Mouse (Mus musculus): ENCODE results near the gene Gm10643.

Gm10643 gene

GRCm38 (mm10) chr8:84038015-84038414 lies 26.9 kb downstream of the Gm10643 start:
- no peak for DNase-seq

- DNase-seq: no peak
These were observed 32.2 kb downstream of the Gm10643 start for GRCm38 (mm10) chr8:84032777-84033176.

- no peak for DNase-seq
These were observed 35.7 kb downstream of the Gm10643 start for GRCm38 (mm10) chr8:84029272-84029671.

DNA sequence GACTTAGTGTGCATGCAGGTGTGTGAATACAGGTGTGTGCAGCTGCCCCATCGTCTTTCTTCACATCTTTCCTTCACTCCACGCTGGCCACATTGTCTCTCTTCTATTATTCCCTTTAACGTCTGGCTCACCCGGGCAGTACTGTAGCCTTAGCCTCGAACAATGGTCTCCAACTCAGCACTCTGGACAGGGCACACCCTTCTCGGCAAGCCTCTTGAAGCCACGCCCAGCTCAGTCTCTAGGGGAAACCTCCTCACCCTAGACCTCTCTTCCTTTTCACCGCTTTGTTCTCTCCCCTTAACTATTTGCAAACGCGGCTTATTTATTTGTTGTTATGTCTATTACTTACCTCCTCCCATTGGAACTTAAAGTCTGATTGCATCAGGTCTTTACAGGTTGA lies 37.5 kb downstream of the Gm10643 start:
- DNase-seq: no peak

- DNase-seq: peak; percentile 32 to 43
These were observed 39.1 kb downstream of the Gm10643 start for GRCm38 (mm10) chr8:84025863-84026262.

DNA sequence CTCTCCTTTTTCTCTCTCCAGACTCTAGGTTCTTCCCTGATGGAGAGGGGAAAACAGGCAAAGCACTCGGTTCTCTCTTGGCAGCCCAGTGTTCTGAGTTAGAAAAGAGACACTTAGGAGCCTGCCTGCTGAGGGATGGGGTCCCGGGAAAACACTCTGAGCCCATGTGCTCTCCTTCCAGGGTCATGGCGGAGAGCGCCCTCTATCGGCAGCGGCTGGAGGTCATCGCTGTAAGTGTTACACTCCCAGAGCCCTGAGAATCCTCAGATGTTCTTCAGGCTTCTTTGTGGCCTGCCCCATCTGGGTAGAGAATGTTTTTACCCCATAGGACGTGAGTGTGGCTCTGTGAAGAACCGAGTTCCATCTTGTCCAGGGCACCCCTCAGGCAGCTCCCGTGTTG lies 40.8 kb downstream of the Gm10643 start:
- peak; percentile 55 to 75 for DNase-seq

DNA sequence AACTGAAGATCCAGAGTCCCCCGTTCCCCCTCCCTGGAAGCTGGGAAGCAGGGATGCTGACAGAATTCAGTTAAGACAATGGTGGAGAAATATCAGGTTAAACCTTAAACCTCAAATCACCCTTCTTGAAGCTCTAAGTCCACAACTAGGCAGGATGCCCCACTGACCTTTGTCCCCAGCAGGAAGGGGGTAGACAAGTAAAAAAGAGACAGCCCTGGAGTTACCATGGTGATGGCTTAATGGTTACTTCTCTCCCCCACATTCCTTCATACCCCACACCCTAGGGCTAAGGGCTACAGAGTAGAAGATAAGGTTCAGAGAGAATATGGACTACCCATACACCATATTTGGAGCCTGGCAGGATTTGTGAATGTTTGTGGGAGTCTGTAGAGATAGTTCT lies 41.3 kb downstream of the Gm10643 start:
- no peak for DNase-seq

- DNase-seq: no peak
These were observed 41.9 kb downstream of the Gm10643 start for GRCm38 (mm10) chr8:84023085-84023484.

DNA sequence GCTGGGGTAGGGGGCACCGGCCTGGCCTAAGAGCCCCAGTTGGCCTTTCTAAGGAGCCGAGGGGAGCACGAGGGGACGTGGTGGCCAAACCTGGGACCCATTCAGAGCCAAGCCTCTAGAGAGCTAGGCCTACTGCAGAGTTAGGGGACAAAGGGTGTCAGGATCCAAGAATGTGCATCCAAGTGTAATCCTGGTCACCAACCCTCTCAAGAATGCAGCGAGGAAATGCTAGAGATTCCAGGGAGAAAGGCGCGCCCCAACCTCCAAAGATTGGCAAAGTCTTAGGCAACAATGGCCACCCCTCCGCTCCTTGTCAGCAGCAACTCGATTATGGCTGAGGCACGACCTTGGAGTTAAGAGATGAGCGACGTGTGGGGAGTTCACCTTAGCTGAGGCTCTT lies 43.4 kb downstream of the Gm10643 start:
- DNase-seq: no peak

- no peak for DNase-seq
These were observed 43.8 kb downstream of the Gm10643 start, which contains the start of gene Palm3 for GRCm38 (mm10) chr8:84021096-84021495. TSS of gene Palm3 (plus strand) at chr8:84021471.

DNA sequence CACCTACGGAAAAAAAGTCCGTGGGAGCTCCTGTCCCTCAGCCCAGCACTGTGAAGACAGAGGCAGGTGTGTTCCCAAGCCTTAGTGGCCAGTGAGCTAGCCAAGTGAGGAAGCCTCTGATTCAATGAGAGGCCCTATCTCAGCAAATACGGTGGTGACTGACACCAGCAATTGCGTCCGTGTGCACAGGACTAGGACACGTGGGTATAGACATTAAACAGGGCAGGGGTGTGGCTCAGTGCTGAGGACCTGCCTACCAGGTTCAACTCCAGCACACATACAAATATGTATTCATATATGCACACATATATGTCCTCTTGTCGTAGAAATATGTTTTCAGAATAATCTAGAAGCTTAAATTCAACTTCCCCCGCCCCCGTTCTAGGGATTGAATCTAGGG lies 45.2 kb downstream of the Gm10643 start:
- no peak for DNase-seq

DNA sequence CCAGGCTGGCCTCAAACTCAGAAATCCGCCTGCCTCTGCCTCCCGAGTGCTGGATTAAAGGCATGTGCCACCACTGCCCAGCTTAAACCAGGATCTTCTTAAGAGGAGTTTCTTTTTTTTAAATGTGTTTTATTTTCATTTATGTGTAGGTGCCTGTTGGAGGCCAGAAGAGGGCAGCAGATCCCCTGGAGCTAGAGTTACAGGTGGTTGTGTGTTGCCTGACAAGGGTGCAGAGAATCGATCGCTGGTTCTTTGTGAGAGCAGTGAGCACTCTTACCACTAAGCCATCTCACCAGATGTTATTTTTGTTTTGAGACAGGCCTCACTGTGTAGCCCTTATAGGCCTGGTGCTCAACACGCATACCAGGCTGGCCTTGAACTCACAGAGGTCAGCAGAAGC lies 49.1 kb downstream of the Gm10643 start:
- DNase-seq: no peak
